Mouse (Mus musculus) Patski (cell line): ENCODE measurements around the gene Nhsl1. TPM values are rescaled to one million over a fixed set of nuclear protein-coding genes. Genes with fewer than 3 reads are reported as not detected.
"Not testable (repeated sequence)": the region's sequence is repeated elsewhere in the genome, so short reads cannot be mapped to it uniquely, and the experiment has no call there.

Experiments
- ATAC-seq: fragments of 100-300 bp; one replicate; pipeline ENCODE4 v1.8.0; 2021
- CTCF ChIA-PET: fragments of 350-600 bp; sonication (Branson Sonifier 250); formaldehyde crosslinking; loops from one replicate; lab custom pipeline; 2022; ENCODE audit warnings: inconsistent platforms; lab: Charles Lee
- POLR2A ChIA-PET: fragments of 350-600 bp; sonication (Branson Sonifier 250); formaldehyde crosslinking; loops from one replicate; lab custom pipeline; 2022; ENCODE audit warnings: antibody characterized with exemption, inconsistent platforms; lab: Charles Lee
- DNase-seq: peaks from one replicate; pipeline ENCODE4 v3.0.0-alpha.2; 2011; ENCODE audit warnings: low read depth, low spot score
- H3K27me3 ChIP-seq: fragments of 371-371 bp; one replicate; pipeline ENCODE4 v1.5.1; 2021
- CTCF ChIP-seq: fragments of 100-300 bp; IDR thresholded peaks from one replicate; pipeline ENCODE4 v1.5.1; 2021
- in situ Hi-C: fragments of 300-500 bp; cut with MboI; formaldehyde crosslinking; loops from 3 replicates; pipeline ENCODE4 v1.11.1; 2018; ENCODE audit warnings: low pct_unique_long_range_greater_than_20kb, mixed read lengths
- polyA plus RNA-seq: library from polyadenylated mRNA; unstranded; gene quantifications from one replicate; pipeline ENCODE4 v1.2.3, GENCODE M21; 2021

Nhsl1 gene
- polyA plus RNA-seq, 1 experiment from 2014 or later, result 16.0 TPM

DNA sequence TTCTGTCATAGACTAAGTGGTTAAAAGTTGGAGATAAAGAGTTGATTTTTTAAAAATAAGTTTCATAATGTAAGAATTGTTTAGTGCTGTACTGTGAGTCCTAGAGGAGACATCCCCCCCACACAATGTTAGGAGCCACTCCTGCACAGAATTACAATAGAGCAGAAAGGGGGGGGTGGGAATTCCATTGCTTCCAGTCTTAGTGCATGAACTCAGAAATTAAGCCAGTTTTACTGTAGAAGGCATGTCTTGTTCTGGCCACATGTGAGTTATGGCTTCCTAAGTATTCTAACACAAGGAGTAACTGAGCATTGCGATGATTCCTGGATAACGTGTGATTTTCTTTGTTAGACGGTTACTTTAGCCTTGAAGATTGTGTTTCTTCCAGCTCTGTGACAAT is 112.8 kb downstream of the Nhsl1 start:
- ChIA-PET POLR2A (interaction anchor here (0.7 kb wide), 1 partner anchor 20 kb away, joined by 3 read pairs; no protein-coding TSS in a partner anchor), CTCF (interaction anchor here (1.4 kb wide), 1 partner anchor 14 kb away, joined by 3 read pairs; no protein-coding TSS in a partner anchor)
- ATAC-seq, result no peak
- no peaks in the 10 kb centered on the region for H3K27me3 ChIP-seq
- in situ Hi-C loops, result no loop called here
- no peak for TF ChIP-seq CTCF
- no peak for DNase-seq

DNA sequence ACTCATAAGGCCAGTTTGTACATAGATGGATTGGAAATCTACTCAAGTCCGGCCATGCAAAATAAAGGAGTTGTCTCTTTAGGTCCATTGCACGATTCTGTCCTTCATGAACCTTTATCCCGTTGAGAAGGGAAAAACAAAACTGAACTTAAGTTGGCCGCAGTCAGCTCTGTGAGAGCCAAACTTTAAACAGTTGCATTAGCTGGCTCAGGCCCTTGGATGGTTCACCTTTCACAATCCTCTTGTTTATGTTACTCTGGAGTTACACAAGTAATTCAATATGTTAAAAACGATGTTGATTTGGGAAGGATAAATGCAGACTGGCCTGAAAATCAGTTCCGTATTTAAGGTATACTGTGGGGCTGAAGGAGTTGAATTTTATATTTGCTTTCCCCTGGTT is 116.7 kb downstream of the Nhsl1 start:
- ATAC-seq, result no peak
- in situ Hi-C loops, result no loop called here
- DNase-seq, result no peak

GRCm38 (mm10) chr10:18435938-18436337 is 117.2 kb downstream of the Nhsl1 start:
- CTCF ChIA-PET, result no interaction called here
- H3K27me3 ChIP-seq, result no peaks in the 10 kb centered on the region
- peak; percentile 35 for ATAC-seq
- in situ Hi-C loops, result no loop called here
- POLR2A ChIA-PET, result no interaction called here
- DNase-seq, result no peak
- no peak for TF ChIP-seq CTCF

More for the DNA sequence above, 116.7 kb downstream of the Nhsl1 start:
- ChIA-PET POLR2A (no interaction called here), CTCF (no interaction called here)
- H3K27me3 ChIP-seq, result no peaks in the 10 kb centered on the region
- no peak for TF ChIP-seq CTCF

DNA sequence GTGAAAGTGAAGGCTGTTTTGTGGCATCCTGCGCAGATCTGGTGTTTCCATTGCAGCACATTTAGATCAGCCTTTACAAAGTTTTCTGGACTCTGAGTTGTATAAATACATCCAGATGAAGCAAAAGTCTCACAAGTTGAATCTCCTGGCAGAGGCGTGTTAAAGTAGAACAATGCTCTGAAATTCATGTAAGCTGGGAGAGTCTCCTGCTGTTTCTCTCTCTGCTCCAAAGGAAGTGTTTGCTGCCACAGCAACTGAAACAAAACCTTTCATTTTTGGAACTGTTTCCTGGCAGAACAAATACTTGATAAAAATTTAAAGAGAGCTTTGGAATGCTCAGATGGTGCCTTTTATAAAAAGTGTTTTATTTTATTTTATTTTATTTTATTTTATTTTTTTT is 118.8 kb downstream of the Nhsl1 start:
- ChIA-PET CTCF (interaction anchor here (0.6 to 1.8 kb wide), 3 partner anchors 12 to 130 kb away, joined by 3 to 5 read pairs (median 4); no protein-coding TSS in a partner anchor), POLR2A (no interaction called here)
- H3K27me3 ChIP-seq, result no peaks in the 10 kb centered on the region
- ATAC-seq (no peak), DNase-seq (no peak)
- TF ChIP-seq CTCF, result no peak
- in situ Hi-C loops, result no loop called here

GRCm38 (mm10) chr10:18445603-18446358 is 127.0 kb downstream of the Nhsl1 start:
- in situ Hi-C loops, result no loop called here
- no peaks in the 10 kb centered on the region for H3K27me3 ChIP-seq
- POLR2A ChIA-PET, result interaction anchor here (0.6 to 0.7 kb wide), 2 partner anchors 83 to 114 kb away, joined by 3 to 5 read pairs; no protein-coding TSS in a partner anchor
- CTCF ChIA-PET, result no interaction called here
- ATAC-seq (no peak), DNase-seq (no peak)
- TF ChIP-seq CTCF, result no peak

DNA sequence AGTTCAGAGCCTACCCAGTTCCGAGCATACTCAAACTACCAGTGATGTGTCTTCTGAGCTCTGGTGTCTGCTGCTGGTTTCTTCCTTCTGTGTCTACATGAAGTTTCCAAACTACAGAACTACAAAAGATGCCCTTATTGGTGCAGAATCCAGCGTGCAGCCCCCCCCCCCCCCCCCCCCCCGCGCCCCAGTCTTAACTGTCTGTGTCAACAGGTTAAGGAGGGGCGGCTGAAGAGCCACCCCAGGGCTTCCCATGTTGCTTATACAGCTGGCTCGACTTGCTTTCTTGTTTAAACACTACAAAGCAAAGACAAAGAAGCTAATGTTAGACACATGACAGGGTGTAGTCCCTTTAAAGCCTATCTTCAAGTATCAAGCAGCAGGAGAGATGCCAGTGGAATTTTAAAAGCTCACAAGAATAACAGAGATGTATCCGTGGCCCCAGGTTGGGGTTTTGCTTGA is 127.6 kb downstream of the Nhsl1 start:
- ATAC-seq, result no peak
- in situ Hi-C loops, result no loop called here

DNA sequence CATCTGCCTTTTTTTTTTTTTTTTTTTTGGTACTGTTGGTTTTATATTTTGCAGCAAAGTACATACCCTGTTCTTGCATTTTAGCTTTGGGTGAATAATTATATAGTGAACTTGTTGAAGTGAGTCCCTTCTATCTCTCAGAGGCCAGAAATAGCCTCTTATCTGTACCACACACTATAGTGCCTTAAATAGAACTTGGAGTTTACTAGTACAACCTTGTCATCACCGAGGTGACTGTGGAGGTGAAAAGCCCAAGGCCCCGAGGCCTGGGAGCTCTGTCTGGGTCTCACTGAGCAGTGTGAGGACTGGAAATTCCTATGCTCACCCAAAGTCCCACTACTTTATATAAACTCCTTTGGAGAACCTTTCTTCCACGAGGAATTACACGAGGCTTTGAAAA is 128.5 kb downstream of the Nhsl1 start:
- no peaks in the 10 kb centered on the region for H3K27me3 ChIP-seq
- in situ Hi-C loops, result no loop called here
- DNase-seq, result no peak
- CTCF ChIA-PET, result interaction anchor here (1.7 kb wide), 1 partner anchor 81 kb away, joined by 7 read pairs; no protein-coding TSS in a partner anchor
- TF ChIP-seq CTCF, result no peak
- POLR2A ChIA-PET, result interaction anchor here (0.6 kb wide), 2 partner anchors 48 to 215 kb away, joined by 3 read pairs; no protein-coding TSS in a partner anchor
- ATAC-seq, result no peak

More for the DNA sequence above, 127.6 kb downstream of the Nhsl1 start:
- CTCF ChIA-PET, result no interaction called here
- DNase-seq, result no peak
- TF ChIP-seq CTCF, result no peak
- no peaks in the 10 kb centered on the region for H3K27me3 ChIP-seq
- POLR2A ChIA-PET, result interaction anchor here (0.6 to 0.7 kb wide), 2 partner anchors 82 to 114 kb away, joined by 3 to 5 read pairs; no protein-coding TSS in a partner anchor

DNA sequence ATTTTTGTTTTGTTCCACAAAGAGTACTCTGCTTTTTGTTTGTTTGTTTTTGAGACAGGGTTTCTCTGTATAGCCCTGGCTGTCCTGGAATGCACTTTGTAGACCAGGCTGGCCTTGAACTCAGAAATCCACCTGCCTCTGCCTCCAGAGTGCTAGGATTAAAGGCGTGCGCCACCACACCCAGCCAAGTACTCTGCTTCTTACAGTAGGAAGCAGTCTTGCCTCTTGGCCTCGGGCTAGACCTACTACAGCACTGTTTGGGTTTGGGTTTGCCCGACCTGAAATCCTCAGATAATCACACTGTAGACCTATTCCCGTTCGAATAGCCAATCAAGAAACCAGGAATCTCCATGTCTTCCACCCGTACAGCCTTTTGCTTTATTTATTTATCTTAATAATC is 130.1 kb downstream of the Nhsl1 start:
- POLR2A ChIA-PET, DNase-seq, H3K27me3 ChIP-seq, in situ Hi-C loops, ATAC-seq: not testable (repeated sequence)
- CTCF ChIA-PET, result interaction anchor here (1.7 kb wide), 1 partner anchor 79 kb away, joined by 7 read pairs; no protein-coding TSS in a partner anchor

GRCm38 (mm10) chr10:18453380-18453779 is 134.6 kb downstream of the Nhsl1 start:
- in situ Hi-C loops, result loop anchor here (5.0 kb wide), 1 partner anchor 74 kb away; no protein-coding TSS in a partner anchor
- ChIA-PET CTCF (interaction anchor here (0.7 to 7.3 kb wide), 3 partner anchors 11 to 74 kb away, joined by 3 to 48 read pairs (median 3); no protein-coding TSS in a partner anchor), POLR2A (no interaction called here)
- peak; percentile 95 for TF ChIP-seq CTCF
- ATAC-seq (peak; percentile 85), DNase-seq (peak; percentile 43)
- H3K27me3 ChIP-seq, result no peaks in the 10 kb centered on the region

DNA sequence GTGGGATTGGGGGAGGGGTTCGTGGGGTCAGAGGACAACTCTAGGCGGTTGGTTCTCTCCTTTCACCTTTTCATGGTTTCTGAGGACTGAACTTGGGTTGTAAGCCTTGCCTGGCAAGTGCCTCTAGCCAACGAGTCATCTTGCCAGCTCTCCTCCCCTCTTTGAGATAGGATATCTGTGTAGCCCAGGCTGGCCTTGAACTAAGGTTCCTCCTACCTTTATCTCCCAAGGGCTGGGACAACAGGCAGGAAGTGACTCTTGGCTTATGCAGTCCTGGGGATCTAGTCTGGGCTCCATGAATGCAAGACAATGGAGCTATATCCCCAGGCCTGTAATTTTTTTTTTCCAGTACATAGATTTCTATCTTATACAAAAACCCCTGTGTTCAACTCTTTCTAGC is 135.4 kb downstream of the Nhsl1 start:
- H3K27me3 ChIP-seq, result no peaks in the 10 kb centered on the region
- ChIA-PET CTCF (interaction anchor here (1.9 to 7.3 kb wide), 2 partner anchors 16 to 74 kb away, joined by 5 to 48 read pairs; no protein-coding TSS in a partner anchor), POLR2A (interaction anchor here (1.9 kb wide), 1 partner anchor 73 kb away, joined by 4 read pairs; no protein-coding TSS in a partner anchor)
- ATAC-seq (no peak), DNase-seq (no peak)
- no peak for TF ChIP-seq CTCF
- in situ Hi-C loops, result loop anchor here (5.0 kb wide), 1 partner anchor 73 kb away; no protein-coding TSS in a partner anchor
